Mouse (Mus musculus): Measurements from ENCODE around the gene Olfr110. TPM values are rescaled to one million over a fixed set of nuclear protein-coding genes. Genes with fewer than 3 reads are reported as not detected.

The Olfr110 gene
- polyA plus RNA-seq, 1 experiment from 2014 or later: not detected

DNA sequence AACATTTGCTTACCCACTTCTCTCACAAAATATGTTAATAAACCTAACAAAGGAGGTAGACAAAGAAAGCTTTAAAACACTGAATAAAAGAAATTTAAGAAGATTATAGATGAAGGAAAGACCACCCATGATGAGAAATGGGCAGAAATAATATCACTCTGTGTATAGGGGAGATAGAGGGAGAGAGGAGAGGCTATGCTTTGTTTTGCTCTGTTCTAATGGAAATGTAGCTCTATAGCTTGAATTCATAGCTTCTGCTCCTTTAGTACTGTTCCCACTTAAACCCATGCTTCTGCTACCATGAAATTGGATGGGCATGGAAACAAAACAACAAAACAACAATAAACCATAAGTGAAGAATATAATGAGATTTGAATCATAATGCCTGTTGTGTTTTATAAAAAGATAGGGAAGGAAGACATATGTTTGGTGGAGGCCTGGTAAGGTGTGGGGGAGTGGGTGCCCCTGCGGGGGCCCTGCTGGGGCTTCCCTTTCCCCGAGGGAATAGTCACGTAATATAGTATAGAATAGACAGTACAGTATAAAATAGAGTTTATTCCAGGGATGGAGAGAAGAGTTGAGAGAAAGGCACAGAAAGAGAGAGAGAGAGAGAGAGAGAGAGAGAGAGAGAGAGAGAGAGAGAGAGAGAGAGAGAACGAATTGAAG, 49.3 kb downstream of the Olfr110 start:
- H3K4me2 ChIP-seq (ENCODE audit: low read depth, low read length): no peak overlapping the region
- H3K4me1 ChIP-seq (ENCODE audit: control insufficient read depth, low read depth, low read length): no peaks in the 10 kb centered on the region
- no peak for ATAC-seq (ENCODE audit: low read depth)
- no peaks in the 10 kb centered on the region for H3K27me3 ChIP-seq (ENCODE audit: control insufficient read depth, insufficient read depth, low read depth, low read length)
- H3K9me3 ChIP-seq (replicated peaks; ENCODE audit: control insufficient read depth, low read length): no peaks in the 10 kb centered on the region
- 67% methylated on average over 4 of the region's 4 CpGs for WGBS (ENCODE audit: insufficient replicate concordance)
- H3K9ac ChIP-seq (ENCODE audit: low read depth, low read length): no peak overlapping the region
- H3K4me3 ChIP-seq (ENCODE audit: low read depth, low read length): no peak overlapping the region
- no peaks in the 10 kb centered on the region for H3K36me3 ChIP-seq (ENCODE audit: control insufficient read depth, insufficient read depth)
- no peak overlapping the region for H3K27ac ChIP-seq (ENCODE audit: low read length)

DNA sequence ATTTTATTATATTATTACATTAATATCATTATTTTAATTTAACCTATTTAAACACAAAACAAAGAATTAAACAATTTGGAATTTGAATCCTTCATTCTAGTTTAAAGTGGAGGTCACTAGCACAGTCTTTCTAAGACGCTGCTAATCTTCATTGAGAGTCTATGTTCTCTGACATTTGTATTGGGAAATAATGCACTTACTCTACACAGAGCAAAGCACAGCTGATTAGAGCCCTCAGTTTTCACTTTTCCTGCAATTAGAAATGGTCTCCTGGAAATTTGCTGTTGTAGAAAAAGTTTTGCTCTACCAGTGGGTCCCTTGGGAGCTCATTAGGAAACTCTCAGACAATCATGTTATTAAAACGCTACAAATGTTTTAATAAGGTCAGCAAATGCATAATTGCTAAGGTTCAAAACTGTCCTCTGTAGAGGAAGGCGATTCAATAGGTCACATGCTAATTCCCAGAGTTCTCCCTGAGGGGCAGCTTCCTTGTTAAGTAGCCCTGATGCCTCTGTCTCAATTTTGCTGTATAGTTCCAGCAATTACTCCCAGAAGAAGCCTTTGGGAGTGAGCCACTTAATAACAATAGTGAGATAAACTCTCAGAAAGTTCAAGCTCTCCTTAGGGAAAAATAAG, 51.6 kb downstream of the Olfr110 start:
- Histone ChIP-seq H3K4me2 (ENCODE audit: low read depth, low read length) (no peak overlapping the region), H3K4me3 (ENCODE audit: low read depth, low read length) (no peak overlapping the region), H3K27me3 (ENCODE audit: control insufficient read depth, insufficient read depth, low read depth, low read length) (no peaks in the 10 kb centered on the region), H3K27ac (ENCODE audit: low read length) (no peak overlapping the region), H3K9ac (ENCODE audit: low read depth, low read length) (no peak overlapping the region), H3K9me3 (replicated peaks; ENCODE audit: control insufficient read depth, low read length) (no peaks in the 10 kb centered on the region), H3K36me3 (ENCODE audit: control insufficient read depth, insufficient read depth) (no peaks in the 10 kb centered on the region), H3K4me1 (ENCODE audit: control insufficient read depth, low read depth, low read length) (no peaks in the 10 kb centered on the region)
- WGBS (ENCODE audit: insufficient replicate concordance): 40% methylated on average over 3 of the region's 3 CpGs
- ATAC-seq (ENCODE audit: low read depth): no peak

Other genes starting within 250 kb of the Olfr110 start
- gene Olfr98, start 228.7 kb upstream of the Olfr110 start, polyA plus RNA-seq (2015; fragmentation: Nextera tagmentation; extraction: Ambion mirVana): not detected in 2 replicates
- 2.2 and 2.6 TPM in 2 replicates for gene H2-M3, start 222.2 kb upstream of the Olfr110 start, polyA plus RNA-seq (2015; fragmentation: Nextera tagmentation; extraction: Ambion mirVana)
- not detected in 2 replicates for gene Olfr99, start 209.0 kb upstream of the Olfr110 start, polyA plus RNA-seq (2015; fragmentation: Nextera tagmentation; extraction: Ambion mirVana)
- not detected in 2 replicates for gene Olfr101, start 188.2 kb upstream of the Olfr110 start, polyA plus RNA-seq (2015; fragmentation: Nextera tagmentation; extraction: Ambion mirVana)
- gene Olfr102, start 175.4 kb upstream of the Olfr110 start, polyA plus RNA-seq (2015; fragmentation: Nextera tagmentation; extraction: Ambion mirVana): not detected in 2 replicates
- gene Olfr103, start 152.8 kb upstream of the Olfr110 start, polyA plus RNA-seq (2015; fragmentation: Nextera tagmentation; extraction: Ambion mirVana): not detected in 2 replicates
- gene Olfr104-ps, start 132.9 kb upstream of the Olfr110 start, polyA plus RNA-seq (2015; fragmentation: Nextera tagmentation; extraction: Ambion mirVana): not detected in 2 replicates
- not detected in 2 replicates for gene Olfr105-ps, start 113.4 kb upstream of the Olfr110 start, polyA plus RNA-seq (2015; fragmentation: Nextera tagmentation; extraction: Ambion mirVana)
- not detected in 2 replicates for gene Olfr106-ps, start 102.1 kb upstream of the Olfr110 start, polyA plus RNA-seq (2015; fragmentation: Nextera tagmentation; extraction: Ambion mirVana)
- gene Olfr107, start 93.2 kb upstream of the Olfr110 start, polyA plus RNA-seq (2015; fragmentation: Nextera tagmentation; extraction: Ambion mirVana): not detected in 2 replicates
- gene Olfr108, start 47.0 kb upstream of the Olfr110 start, polyA plus RNA-seq (2015; fragmentation: Nextera tagmentation; extraction: Ambion mirVana): not detected in 2 replicates
- not detected in 2 replicates for gene Olfr109, start 33.6 kb upstream of the Olfr110 start, polyA plus RNA-seq (2015; fragmentation: Nextera tagmentation; extraction: Ambion mirVana)
- gene H2-M2, start 8.9 kb upstream of the Olfr110 start, polyA plus RNA-seq (2015; fragmentation: Nextera tagmentation; extraction: Ambion mirVana): not detected in 2 replicates
- gene Olfr111, start 15.6 kb downstream of the Olfr110 start, polyA plus RNA-seq (2015; fragmentation: Nextera tagmentation; extraction: Ambion mirVana): not detected in 2 replicates
- not detected in 2 replicates for gene Olfr112, start 77.0 kb downstream of the Olfr110 start, polyA plus RNA-seq (2015; fragmentation: Nextera tagmentation; extraction: Ambion mirVana)
- gene Olfr113, start 85.2 kb downstream of the Olfr110 start, polyA plus RNA-seq (2015; fragmentation: Nextera tagmentation; extraction: Ambion mirVana): not detected in 2 replicates
- gene Olfr114, start 100.3 kb downstream of the Olfr110 start, polyA plus RNA-seq (2015; fragmentation: Nextera tagmentation; extraction: Ambion mirVana): not detected in 2 replicates
- gene Olfr115, start 134.6 kb downstream of the Olfr110 start, polyA plus RNA-seq (2015; fragmentation: Nextera tagmentation; extraction: Ambion mirVana): not detected in 2 replicates
- gene Olfr116, start 134.7 kb downstream of the Olfr110 start, polyA plus RNA-seq (2015; fragmentation: Nextera tagmentation; extraction: Ambion mirVana): not detected in 2 replicates
- gene Olfr117, start 171.3 kb downstream of the Olfr110 start, polyA plus RNA-seq (2015; fragmentation: Nextera tagmentation; extraction: Ambion mirVana): not detected in 2 replicates
- gene Olfr118, start 174.5 kb downstream of the Olfr110 start, polyA plus RNA-seq (2015; fragmentation: Nextera tagmentation; extraction: Ambion mirVana): not detected in 2 replicates
- not detected in 2 replicates for gene Olfr119, start 204.1 kb downstream of the Olfr110 start, polyA plus RNA-seq (2015; fragmentation: Nextera tagmentation; extraction: Ambion mirVana)
- gene Olfr120, start 229.3 kb downstream of the Olfr110 start, polyA plus RNA-seq (2015; fragmentation: Nextera tagmentation; extraction: Ambion mirVana): not detected in 2 replicates